Mouse (Mus musculus) gastrocnemius, postnatal 14 days (tissue): ENCODE results near the gene Itih1. TPM values are rescaled to one million over a fixed set of nuclear protein-coding genes. Genes with fewer than 3 reads are reported as not detected.

Experiments used
- DNase-seq: peaks from one replicate; pipeline ENCODE4 v3.0.0; 2021; ENCODE audit warnings: mixed read lengths
- intact Hi-C: fragments of 180-260 bp; cut with DNase I; formaldehyde crosslinking; loops from one replicate; pipeline ENCODE4 v1.15.1; 2025; ENCODE audit warnings: low total_unique reads
- total RNA-seq, 2 experiments: library from RNA; stranded (reverse); gene quantifications; 2 replicates each; pipeline ENCODE4 v1.2.3; 2021

Gene Itih1
- total RNA-seq, 2 experiments from 2014 or later: not detected

DNA sequence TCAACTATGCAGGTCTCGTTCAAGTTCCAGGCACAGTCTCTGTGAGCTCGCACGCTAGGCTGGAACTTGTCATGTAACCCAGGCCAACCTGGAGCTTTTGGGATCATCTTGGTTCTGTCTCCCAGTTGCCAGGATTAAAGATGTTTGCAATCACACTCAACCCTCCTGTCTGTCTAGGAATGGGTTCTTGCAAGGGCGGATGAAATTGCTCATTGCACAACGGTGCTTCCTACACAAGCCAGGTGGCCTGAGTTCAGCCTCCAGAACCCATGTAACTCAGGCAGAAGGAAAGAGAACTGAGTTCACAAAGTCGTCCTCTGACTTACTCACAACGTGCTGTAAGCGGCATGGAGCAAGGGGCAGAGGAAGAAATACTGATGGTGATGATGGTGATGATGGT is 31.9 kb downstream of the Itih1 start:
- intact Hi-C loops: no loop called here
- no peak for DNase-seq

DNA sequence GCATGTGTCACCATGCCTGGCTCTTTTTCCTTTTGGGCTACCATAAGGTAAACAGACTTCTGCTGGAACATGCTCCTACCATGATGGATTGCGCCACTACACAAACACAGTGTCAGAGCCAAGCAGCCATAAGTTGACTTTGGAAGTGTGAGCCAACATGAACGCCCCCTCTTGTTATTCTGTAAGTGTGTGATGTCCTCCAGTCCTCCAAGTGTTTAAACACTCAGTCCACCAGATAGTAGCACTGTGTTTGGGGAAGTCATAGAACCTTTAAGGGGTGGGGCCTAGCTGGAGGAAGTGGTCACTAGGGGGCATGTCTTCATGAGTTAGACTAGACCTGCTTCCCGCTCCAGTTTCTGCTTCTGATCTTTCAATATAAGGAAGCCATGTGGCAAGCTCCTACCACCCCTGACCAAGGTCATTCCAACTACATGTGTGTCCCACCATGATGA is 35.2 kb downstream of the Itih1 start:
- intact Hi-C loops: no loop called here
- DNase-seq: no peak

DNA sequence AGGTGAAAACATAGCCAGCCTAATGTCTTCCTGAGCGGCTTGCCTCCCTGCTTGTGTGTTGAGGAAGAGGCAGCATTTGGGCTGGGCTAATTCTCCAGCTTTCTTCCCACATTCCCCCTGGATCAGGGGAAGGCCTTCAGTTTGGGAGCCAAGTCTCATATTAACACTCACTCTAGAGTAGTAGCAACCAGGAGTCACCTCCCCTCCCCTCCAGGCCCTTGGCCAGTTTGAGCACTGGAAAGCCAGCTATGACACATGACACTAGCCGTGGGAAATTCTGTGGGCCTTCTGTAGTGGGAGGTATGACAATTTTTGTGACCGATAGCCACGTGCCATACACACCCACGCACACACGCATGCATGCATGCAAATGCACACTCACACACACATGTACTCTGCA is 37.1 kb downstream of the Itih1 start:
- DNase-seq: no peak
- intact Hi-C loops: no loop called here

DNA sequence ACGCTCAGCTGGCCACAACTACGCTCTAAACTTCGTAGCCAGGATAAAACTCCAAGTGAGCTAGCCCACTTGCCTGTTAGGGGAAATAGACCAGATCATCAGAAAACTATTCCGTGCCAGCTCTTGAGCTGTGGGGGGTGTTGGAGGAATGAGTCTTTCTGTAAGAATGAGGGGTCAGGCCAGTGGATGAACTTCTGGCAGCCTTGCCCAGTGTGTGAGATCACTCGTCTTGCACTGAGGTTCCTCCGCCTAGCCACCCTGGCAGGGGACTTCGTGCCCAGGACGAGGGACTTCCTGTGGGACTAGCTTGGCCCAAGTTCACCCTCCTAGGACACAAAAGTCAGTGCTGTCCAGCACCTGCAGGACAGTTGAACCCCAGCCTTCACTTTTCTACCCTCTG is 38.8 kb downstream of the Itih1 start:
- DNase-seq: no peak
- intact Hi-C loops: no loop called here

DNA sequence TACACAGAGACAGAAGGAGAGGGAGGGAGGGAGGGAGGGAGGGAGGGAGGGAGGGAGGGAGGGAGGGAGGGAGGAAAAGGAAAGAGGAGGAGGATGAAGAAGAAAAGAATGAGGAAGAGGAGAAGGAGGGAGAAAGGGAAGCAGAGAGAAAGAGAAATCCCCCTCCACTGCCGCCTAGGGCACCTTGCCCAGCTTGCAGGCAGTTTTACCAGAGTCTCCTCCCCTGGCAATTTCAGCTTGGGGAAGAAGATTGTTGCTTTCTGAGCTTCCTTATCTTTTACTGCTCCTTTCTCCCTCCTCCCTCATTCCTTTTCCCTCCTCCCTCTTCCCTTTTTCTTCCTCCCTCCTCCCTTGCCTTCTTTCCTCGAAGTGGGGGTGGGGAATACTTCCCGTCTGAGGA is 40.1 kb downstream of the Itih1 start:
- intact Hi-C loops: no loop called here
- DNase-seq: no peak

DNA sequence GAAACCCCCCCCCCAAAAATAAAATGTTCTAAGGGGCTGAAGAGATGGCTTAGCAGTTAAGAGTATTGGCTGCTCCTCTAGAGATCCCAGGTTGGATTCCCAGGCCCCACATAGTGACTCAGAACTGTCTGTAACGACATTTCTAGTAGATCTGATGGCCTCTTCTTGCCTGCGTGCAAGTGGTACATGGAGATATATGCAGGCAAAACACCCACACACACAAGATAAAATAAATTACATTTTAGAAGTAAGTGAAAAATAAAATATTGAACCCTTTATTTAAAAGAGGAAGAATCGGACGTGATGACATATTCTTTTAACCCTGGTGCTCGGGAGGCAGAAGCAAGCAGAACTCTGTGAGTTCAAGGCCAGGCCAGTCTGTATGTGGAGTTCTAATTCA is 40.5 kb downstream of the Itih1 start:
- DNase-seq: no peak
- intact Hi-C loops: no loop called here

DNA sequence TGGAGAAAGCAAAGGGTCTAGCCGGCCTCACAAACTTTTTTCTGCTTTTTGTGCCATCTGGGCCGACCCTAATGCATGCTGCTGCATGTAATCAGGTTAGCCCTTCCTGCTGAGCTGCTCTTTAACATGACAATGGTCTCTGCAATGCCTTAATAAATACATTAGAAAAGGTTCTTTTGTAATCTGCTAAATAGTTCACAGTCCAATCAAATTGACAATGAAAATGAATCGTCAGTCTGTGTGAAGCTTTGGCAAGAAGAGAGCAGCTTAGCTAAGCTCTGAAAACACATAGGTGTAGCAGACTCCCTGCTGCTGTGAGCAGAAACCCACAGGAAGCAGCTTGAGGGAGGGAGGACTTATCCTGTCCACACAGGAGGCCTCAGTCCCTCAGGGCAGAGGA is 43.1 kb downstream of the Itih1 start:
- intact Hi-C loops: no loop called here
- DNase-seq: no peak

DNA sequence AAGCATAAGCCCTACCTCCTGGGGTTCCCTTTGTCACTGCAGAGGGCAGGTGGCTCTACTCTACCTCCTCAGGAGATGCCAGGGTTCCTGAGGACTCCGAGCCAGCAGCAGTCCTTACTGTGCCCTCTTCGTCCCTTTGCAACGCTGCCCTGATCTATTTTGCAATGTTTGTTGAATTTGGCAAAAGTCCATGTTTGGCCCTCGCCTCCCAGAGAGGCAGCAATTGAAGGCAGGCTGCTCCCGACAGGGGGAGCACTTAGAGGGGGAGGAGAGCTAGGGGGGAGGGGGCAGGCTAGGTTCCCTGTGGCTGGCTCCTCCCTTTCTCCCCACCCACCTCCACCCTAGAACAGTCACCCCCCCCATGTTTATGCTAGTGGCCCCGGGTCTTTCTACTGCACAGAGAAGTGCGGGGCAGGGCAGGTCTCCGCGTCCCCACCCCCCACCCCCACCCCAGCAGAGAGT is 54.8 kb downstream of the Itih1 start:
- intact Hi-C loops: loop anchor here (10.0 kb wide), 1 partner anchor 56 kb away; the partner anchor contains the start of gene Itih1
- DNase-seq: peak; percentile 60

DNA sequence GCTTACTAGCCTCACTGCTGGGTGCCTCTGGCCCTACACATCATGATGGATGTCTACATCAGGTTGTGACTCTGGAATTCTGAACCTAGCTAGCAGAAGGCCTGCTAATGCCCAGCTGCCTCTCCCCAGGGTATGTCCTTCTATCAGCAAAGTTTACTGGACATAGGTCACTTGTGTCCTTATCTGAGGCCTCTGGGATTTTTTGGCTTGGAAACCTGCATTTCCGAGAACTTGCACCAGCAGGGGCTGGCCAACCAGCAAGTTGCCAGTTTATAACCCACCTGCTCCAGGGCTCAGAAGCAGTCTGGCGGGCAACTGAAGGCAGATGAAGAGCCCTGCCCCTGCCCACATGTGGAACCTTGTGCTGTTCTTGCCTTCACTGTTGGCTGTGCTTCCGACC is 56.9 kb downstream of the Itih1 start, which contains the start of gene Itih4:
TSS of gene Itih4 (plus strand) at position 273 of the 400 bp plus-strand sequence.
- intact Hi-C loops: loop anchor here (10.0 kb wide), 1 partner anchor 59 kb away; the partner anchor contains the start of gene Itih1
- DNase-seq: no peak

DNA sequence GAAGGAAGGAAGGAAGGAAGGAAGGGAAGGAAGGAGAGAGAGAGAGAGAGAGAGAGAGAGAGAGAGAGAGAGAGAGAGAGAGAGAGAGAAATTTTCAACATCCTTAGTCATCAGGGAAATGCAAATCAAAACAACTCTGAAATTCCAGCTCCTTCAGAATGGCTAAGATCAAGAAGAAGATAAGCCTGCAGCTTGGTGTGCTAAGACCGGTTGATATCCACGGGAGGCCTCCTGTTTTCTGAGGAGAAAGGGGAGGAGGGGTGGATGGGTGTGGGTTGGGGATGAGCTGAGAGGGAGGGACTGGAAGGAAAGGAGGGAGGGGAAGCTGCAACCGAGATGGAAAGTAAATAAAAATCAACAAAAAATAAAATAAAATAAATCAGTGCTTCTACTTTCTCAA is 57.8 kb downstream of the Itih1 start:
- intact Hi-C loops: loop anchor here (10.0 kb wide), 1 partner anchor 60 kb away; the partner anchor contains the start of gene Itih1
- DNase-seq: no peak

DNA sequence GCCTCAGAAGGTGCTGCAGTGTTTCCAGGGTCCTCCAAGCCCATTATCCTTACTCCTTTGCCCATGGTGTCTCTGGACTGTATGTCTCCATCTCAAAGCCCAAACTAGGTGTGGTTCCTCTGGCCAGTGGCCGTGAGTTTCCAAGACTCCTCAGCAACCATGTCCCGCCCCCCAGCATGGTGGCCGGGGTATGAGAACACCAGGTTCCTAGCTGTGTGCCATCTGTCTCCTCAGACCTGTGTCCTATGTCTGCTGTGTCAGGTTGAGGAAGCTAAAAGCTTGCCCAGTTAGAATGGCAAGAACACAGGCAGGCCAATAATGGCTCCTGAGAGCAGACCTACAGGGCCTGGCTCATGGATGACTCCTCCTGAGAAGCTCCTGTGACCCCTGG is 61.4 kb downstream of the Itih1 start:
- intact Hi-C loops: loop anchor here (10.0 kb wide), 1 partner anchor 63 kb away; the partner anchor contains the start of gene Itih1
- DNase-seq: no peak

DNA sequence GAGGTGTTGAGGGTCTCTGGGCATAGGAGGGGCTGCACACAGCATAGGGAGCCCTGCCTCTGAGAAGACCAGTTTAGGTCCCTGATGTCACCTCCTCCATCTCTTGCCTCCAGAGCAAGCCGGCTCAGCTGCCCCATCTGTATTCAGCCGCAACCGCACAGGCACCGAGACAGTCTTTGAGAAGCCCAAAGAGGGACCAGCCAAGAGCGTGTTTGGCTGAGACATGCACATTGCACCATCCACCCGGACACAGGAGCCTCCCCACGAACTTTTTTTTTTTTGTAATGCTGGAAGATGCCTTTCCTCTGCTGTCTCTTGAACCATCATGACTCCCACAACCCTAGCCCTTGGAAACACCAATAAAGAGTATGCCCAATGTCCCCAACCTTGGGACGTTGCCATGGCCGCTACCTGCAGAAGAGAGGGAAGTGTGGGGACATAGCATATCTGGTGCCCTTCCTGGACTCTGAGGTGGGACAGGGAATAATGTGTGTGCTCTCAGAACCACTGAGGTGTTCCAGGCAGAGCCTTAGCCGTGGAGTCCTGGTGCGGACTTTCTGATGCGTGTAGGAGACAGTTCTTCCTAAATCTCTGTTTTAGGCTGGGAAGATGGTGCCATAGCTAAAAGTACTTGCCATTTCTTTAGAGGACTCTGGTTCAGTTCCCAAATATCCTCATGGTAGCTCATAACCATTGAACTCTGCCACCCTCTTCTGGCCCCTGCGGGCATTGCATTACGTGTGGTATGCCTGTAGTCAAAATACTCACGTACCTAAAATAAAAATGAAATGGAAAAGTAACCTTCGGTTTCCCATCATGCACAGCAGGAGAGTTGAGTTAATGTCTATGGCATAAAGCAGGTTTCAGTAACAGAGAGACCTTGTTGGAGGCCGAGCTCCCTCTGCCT is 62.0 kb downstream of the Itih1 start:
- DNase-seq: peak; percentile 64
- intact Hi-C loops: loop anchor here (10.0 kb wide), 1 partner anchor 64 kb away; the partner anchor contains the start of gene Itih1

DNA sequence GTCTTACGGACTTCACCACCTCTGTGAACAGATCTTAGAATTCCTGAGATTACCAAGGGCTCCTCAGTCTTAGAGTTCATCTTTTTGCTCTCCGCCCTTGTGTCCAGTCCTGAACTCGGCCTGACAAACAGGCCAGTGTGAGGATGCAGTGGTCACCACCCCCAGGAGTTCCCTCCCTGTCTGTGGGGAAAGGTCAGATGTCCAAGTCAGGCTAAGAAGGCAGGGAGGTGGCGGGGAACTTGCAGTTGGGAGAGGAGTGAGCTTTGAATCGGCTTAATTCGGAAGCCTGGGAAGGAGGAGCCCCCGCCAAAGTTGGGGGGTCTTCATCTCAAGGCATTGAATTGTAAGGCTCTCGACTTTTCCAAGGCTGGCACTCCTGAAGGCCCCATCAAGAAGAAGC is 62.8 kb downstream of the Itih1 start:
- intact Hi-C loops: loop anchor here (10.0 kb wide), 1 partner anchor 65 kb away; the partner anchor contains the start of gene Itih1
- no peak for DNase-seq

DNA sequence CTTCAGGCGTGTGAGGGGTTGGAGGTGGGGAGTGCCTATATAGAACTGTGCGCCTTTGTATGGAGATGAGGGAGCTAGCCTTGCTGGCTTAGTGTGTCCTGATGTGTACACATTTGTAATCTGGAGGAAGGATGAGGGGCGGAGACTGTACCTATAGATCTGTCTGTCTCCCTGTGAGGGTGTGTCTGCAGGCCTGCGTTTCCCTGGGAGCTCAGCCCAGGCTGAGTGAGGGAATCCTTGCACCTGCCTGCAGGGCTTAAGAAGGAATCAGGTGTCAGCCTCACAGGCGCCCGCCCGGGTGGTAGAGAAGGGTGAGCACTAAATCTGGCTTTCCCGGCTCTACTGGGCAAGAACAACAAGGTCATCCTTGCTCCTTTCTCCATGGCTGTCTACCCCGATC is 63.3 kb downstream of the Itih1 start:
- intact Hi-C loops: loop anchor here (10.0 kb wide), 1 partner anchor 65 kb away; the partner anchor contains the start of gene Itih1
- DNase-seq: peak; percentile 62

Other genes with a start within 250 kb of the Itih1 start
- 1 to 10 TPM; 7.4 to 7.9 TPM for gene Sfmbt1, start 228.4 kb downstream of the Itih1 start, total RNA-seq
- 1 to 10 TPM; 7.5 to 8.5 TPM for gene Tmem110, start 117.7 kb downstream of the Itih1 start, total RNA-seq
- gene Mustn1, start 64.1 kb downstream of the Itih1 start, total RNA-seq: 10 to 100 TPM; 74.0 to 90.1 TPM
- gene Itih4, start 56.8 kb downstream of the Itih1 start, total RNA-seq: not detected
- under 1 TPM; 0.13 to 0.18 TPM for gene Itih3, start 19.5 kb downstream of the Itih1 start, total RNA-seq
- gene Nek4, start 8.1 kb upstream of the Itih1 start, total RNA-seq: 1 to 10 TPM; 4.0 to 4.2 TPM
- 10 to 100 TPM; 14.1 to 15.0 TPM for gene Glt8d1, start 58.1 kb upstream of the Itih1 start, total RNA-seq
- gene Spcs1, start 58.4 kb upstream of the Itih1 start, total RNA-seq: 100 to 1,000 TPM; 127 to 146 TPM
- gene Pbrm1, start 75.8 kb upstream of the Itih1 start, total RNA-seq: 10 to 100 TPM; 49.4 to 51.6 TPM
- 10 to 100 TPM; 27.3 to 39.3 TPM for gene Gnl3, start 75.9 kb upstream of the Itih1 start, total RNA-seq
- gene Smim4, start 185.7 kb upstream of the Itih1 start, total RNA-seq: 10 to 100 TPM; 32.2 to 43.1 TPM
- gene Nt5dc2, start 187.8 kb upstream of the Itih1 start, total RNA-seq: 1 to 10 TPM; 6.8 to 8.1 TPM
- 10 to 100 TPM; 29.8 to 40.4 TPM for gene Stab1, start 225.4 kb upstream of the Itih1 start, total RNA-seq